Mouse (Mus musculus): Measurements from ENCODE around the gene Il15ra.

Il15ra gene

DNA sequence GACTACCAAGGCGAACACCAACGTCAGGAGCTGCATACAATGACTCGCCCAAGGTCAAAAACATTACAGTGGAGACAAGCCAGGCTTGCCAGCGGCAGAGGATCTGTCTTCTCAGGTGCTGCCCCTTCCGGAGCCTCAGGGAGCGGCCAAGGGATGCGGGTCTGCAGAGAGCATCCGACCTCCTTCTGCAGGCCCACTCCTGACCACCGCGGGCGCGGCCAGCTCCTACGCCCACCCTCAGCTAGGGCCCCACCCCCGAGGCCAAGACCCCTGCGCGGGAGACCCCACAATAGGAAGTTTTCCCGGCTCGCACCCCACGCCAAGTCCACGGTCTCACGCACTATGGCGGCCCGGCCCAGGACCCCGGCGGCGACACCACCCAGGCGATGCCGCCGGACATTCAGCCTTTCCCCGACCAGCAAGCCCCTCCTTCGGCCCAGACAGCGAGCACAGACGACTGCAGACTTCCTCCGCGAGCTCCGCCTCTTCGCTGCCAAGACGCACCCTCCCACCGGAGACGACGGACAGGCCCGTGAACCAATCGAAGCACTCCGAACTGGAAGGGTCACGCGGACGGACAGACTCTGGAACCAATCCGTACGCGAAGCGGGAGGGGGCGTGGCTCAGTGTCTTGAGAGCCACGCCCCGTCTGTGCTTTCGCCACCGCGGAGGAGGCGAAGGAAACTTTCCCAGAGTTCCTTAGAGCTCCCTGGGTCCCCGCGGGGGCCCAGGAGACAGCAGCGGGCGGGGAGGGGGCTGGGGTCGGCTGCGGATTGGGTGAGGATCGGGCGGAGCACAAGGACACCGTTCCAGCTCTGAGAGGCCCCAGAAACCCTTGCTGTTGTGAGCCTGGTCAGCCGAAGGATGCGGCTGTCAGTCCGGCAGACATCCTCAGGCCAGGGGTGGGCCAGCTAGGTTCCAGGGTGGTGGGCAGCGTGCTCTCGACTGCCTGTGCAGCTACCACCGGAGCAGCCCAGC is 72.3 kb downstream of the Il15ra start, which contains the start of the genes Fbh1 and Ankrd16:
Gene Fbh1 (minus strand): TSS at position 492 of the 978 bp plus-strand sequence.
Gene Ankrd16 (plus strand): TSS at position 786 of the 978 bp plus-strand sequence.
- peak; percentile 99 for DNase-seq (ENCODE audit: extremely low spot score, low read depth, low spot score)

DNA sequence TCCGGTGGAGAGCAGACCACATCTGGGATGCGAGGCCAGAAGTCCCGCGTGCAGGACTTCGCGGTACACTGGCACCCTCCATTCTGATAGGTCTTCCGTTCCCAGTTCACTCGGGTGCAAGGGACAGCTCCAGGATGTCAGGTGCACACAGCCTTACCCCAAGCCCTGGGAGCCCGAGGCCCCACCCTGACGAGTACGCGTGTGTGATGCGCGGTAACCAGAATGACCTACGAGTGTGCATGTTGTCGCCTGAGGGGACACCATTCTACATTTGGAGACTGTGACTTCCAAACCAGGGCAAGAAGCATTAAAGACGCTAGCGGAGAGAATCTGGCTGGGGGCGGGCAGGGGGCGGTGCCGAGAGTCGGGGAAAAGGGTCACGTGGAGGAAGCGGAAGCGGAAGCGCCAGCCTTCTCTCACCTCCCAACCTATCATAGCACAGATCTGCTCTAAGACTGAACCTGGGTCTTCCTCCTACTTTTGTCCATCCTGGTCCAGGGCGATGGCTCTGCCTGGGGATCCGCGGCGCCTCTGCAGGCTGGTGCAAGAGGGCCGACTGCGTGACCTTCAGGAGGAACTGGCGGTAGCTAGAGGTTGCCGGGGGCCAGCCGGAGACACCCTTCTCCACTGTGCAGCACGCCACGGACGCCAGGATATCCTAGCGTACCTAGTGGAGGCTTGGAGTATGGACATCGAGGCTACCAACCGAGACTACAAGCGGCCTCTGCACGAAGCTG is 73.2 kb downstream of the Il15ra start:
- peak; percentile 73 for DNase-seq (ENCODE audit: extremely low spot score, low read depth, low spot score)
